Mouse (Mus musculus): Measurements from ENCODE around the gene Gm28490.
"Not testable (repeated sequence)": the region's sequence is repeated elsewhere in the genome, so short reads cannot be mapped to it uniquely, and the experiment has no call there.

Gene Gm28490

GRCm38 (mm10) chrY:31634656-31635055 lies at the start of gene Gm28490:
TSS of gene Gm28490 (minus strand) at chrY:31634756.
- DNase-seq (ENCODE audit: low spot score in 2 of 2), result not testable (repeated sequence)
